Mouse (Mus musculus) induced T-regulatory cell, adult 2 months (primary cell): ENCODE results near the gene Ccr1l1.
"Not testable (repeated sequence)": the region's sequence is repeated elsewhere in the genome, so short reads cannot be mapped to it uniquely, and the experiment has no call there.

Source experiments
- DNase-seq: peaks from one replicate; pipeline ENCODE4 v3.0.0-alpha.2; 2012; ENCODE audit warnings: low read depth

Gene Ccr1l1

GRCm38 (mm10) chr9:123978308-123978707 is at the start of gene Ccr1l1:
Ccr1l1 (minus strand) TSS chr9:123978408.
- no peak for DNase-seq

DNA sequence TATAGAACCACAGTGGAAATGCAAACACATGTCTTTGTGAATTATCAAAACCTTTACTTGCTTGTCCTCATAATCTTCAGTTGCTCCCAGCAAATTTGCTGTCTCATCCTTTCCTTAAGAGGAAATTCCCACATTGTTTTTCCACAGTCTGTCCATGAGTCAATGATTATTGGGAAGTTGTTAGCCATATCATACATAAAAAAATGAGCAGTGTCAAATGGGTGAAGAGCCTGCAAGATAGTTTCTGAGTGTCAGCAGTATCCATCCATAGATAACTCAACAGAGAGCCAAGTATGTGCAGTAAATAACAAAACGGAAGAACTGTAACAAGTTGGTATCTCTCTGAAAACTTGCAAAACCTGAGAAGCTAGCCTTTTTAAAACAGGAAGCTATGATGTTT is 43.5 kb upstream of the Ccr1l1 start, which contains the start of gene Ccr3:
Gene Ccr3 (plus strand): TSS at position 301 of the 400 bp plus-strand sequence.
- no peak for DNase-seq

DNA sequence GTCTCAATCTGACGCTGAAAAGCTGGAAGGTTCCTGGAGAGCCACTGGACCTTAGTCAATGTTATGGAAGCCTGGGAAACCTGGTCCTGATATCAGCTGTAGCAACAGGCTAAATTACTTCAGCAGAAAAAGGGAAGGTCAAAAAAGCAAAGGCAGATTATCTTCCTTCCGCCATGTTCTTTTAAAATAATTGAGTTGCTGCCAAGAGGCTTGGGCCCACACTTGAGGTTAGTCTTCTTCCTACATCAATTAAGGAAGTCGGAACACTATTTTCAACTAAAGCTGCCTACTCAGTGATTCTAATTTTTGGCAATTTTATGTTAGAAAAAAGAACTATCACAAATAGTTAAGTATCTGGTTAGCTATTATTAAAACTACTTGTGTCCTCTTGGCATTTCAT is 41.7 kb upstream of the Ccr1l1 start:
- DNase-seq: no peak

DNA sequence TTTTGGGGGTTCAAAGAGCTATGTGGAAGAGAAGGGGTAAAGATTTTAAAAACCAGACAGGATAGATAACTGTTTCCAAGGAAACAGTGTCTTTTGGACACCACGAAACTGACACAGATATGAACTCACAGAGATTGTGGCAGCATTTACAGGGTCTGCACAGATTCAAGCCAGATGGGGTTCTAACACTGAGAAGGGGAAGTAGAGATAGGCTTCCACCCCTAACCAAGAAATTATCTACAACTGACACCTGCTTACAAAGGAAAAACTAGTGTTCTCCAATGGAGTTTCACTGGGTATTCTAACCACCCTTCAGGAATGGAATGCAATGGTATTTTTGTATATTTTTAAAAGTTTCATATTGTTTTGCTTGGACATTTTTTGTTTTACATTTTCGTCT is 37.8 kb upstream of the Ccr1l1 start:
- no peak for DNase-seq

- no peak for DNase-seq
Observed at GRCm38 (mm10) chr9:124014985-124015652, 36.9 kb upstream of the Ccr1l1 start.

GRCm38 (mm10) chr9:124013270-124013669 is 35.1 kb upstream of the Ccr1l1 start:
- DNase-seq: no peak

- DNase-seq: no peak
Observed at GRCm38 (mm10) chr9:124012691-124013090, 34.5 kb upstream of the Ccr1l1 start.

DNA sequence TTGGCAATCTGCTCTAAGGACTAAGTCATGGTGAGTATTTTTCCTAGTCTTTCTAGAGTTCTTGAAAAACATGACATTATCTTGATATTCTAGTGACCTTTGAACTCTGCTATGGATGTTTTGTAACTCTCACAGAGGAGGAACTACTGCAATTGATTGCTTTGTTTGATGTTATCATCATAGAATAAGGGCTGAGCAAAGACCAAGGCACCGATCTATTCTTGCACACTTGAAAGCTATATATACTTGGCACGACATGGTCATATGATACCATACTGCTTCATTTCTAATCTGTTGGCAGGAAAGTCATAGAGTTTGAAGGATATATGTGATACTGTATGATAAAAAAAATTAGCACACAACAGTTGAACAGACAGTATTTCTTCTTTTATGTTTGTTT is 21.6 kb upstream of the Ccr1l1 start:
- no peak for DNase-seq

DNA sequence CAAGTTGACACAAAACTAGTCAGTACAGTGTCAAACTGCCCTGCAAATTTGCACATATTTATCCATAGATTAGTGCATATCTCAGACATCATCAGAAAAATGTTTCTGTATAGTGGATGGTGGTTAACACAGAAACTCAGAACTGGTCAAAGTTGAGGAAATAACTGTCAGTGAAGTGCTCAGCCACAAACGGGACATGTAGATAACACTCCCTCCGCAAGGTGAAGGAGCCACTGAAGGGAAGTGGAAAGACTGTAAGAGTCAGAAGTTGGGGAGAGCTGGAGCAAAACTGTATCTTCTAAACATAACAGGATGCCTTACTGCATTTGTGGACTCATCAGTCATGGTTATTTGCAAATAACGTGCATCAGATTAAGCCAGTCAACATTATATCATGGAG is 19.5 kb upstream of the Ccr1l1 start:
- no peak for DNase-seq

GRCm38 (mm10) chr9:123991312-123991906 is 13.2 kb upstream of the Ccr1l1 start:
- DNase-seq: peak; percentile 22

GRCm38 (mm10) chr9:123989671-123990070 is 11.5 kb upstream of the Ccr1l1 start:
- DNase-seq: peak; percentile 76

DNA sequence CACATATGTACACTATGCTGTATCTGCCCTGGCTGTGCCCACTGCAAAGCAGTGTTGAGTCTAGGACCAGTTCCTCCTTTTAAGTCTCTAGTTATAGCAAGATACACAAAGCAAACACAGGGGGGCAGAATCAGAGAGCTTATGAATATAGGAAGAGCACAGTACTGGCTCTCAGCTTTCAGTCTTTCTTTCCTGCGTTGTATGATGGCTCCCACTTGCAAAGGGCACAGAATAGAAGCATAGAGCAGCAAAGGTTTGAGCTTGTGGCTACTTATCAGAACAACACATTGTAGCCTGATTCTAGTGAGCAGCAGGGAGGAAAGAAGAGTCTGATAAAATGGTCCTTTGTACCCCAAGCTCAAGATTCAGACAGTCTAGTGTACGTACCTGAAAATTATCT is 8.0 kb upstream of the Ccr1l1 start:
- peak; percentile 81 for DNase-seq

GRCm38 (mm10) chr9:123984943-123985342 is 6.7 kb upstream of the Ccr1l1 start:
- DNase-seq: no peak

GRCm38 (mm10) chr9:123982720-123983119 is 4.5 kb upstream of the Ccr1l1 start:
- no peak for DNase-seq

DNA sequence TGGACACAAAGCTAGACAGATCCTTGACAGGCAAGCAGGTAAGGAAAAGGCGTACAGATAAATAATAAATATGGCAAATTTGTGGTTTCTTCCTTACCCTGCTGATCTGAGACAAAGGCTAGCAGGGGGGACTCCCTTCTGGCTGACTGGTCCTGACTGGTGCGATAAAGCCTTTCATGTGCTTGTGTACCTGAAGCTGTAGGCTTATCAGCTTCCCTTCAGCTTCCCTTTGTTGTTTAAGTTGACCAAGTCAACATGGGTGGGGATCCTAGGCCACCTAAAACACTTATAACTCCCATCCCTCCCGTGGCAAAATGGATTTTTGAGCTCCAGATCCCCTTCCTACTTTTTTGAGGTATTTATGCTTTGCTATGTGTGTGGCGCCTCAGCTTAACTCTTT is 3.7 kb upstream of the Ccr1l1 start:
- no peak for DNase-seq

DNA sequence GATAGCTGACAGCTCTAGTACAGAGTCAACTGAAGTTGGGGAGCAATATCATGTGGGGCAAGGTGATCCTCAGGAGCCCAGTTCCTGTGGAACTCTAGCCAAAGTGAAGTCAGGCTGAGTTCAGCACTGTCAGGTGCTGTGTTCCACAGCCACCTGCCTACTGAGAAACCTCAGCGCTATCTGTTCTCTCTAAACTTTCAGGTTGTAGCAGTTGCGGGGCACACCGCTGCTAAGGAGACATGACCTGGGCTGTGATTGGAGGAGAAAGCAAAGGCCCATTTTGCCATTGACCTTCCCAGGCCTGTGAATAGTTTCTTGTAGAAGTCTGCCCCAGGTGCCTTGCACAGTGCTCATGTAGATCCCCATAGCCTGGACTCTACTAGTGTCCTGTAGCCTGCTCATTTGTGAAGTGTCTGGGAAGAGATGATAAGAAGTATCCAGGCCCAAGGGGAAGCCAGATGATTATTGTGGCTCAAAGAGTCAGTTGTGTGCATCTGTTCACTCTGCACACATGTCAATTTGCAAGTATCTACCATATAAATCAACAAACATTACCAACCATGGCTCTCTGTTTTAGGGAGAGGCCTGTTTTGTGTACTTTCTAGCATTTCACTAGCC is 2.8 kb upstream of the Ccr1l1 start:
- not testable (repeated sequence) for DNase-seq

DNA sequence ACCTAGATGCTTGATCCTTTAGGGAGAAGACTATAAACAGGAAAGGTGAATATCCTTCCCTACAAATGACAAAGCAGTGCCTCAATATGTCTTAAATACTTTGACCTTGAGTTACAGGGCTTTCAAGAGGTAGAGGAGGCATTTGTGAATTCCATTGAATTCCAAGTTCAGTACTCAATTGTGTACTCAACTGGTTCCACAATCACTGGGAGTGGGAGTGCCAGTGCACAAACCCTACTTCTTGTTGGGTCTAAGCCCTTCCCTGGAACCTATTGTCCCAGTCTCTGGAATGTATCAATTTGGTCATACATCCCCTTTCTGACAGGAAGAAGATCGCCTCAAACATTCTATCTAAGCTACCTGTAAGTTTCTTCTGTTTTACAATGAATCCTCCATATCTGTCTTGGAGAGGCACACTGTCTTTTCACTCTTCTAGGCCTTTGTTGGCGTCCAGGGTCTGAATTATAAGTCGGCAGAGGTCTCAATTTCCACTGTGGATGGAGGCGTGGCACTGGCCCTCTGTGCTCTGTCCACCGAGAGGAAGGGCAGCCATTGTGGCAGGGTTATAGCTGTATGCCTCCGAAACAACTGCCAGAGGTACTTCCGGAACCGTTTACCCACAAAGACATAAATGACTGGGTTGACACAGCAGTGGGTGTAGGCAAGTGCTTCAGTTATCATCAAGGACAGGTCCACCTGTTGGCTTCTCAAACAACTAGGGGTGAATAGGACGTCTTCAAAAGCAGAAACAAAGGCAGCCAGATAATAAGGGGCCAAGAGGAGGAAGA is 1.1 kb downstream of the Ccr1l1 start:
- peak; percentile 25 for DNase-seq

- no peak for DNase-seq
Observed at GRCm38 (mm10) chr9:123975630-123976029, 2.6 kb downstream of the Ccr1l1 start.

GRCm38 (mm10) chr9:123968290-123968912 is 9.8 kb downstream of the Ccr1l1 start, which contains the start of gene Ccr1:
Ccr1 (minus strand) TSS chr9:123968692.
- DNase-seq: peak; percentile 34

GRCm38 (mm10) chr9:123966858-123967495 is 11.2 kb downstream of the Ccr1l1 start:
- DNase-seq: not testable (repeated sequence)

DNA sequence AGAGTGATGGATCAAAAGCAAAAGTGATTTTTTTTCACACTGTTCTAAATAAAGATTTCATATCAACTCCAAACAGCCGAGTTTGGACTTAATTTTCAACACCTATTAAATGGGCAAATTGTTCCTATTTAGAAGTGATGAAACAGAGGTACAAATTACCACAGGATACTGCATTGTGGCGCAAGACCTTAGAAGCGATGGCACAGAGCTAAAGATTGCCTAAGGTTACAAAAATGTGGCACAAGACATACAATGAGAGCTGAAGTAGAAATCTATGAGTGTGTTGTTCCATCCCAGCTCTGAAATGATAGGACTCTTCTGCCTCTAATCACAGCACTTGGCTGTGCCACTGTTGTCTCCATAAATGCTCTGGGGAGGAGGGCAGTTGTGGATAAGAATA is 13.4 kb downstream of the Ccr1l1 start:
- DNase-seq: no peak

GRCm38 (mm10) chr9:123960161-123960560 is 18.0 kb downstream of the Ccr1l1 start:
- DNase-seq: peak; percentile 67
